Mouse (Mus musculus): ENCODE measurements around the gene Frmd4a. TPM values are rescaled to one million over a fixed set of nuclear protein-coding genes. Genes with fewer than 3 reads are reported as not detected.
"Not testable (repeated sequence)": the region's sequence is repeated elsewhere in the genome, so short reads cannot be mapped to it uniquely, and the experiment has no call there.

The Frmd4a gene
- total RNA-seq, 2 experiments from 2014 or later, result 10.8 to 14.2 TPM

- DNase-seq; intact Hi-C loops (cut with DNase I; ENCODE audit: low total_unique reads): not testable (repeated sequence)
These were observed 596.9 kb downstream of the Frmd4a start for GRCm38 (mm10) chr2:4614276-4614929.

- no peak for DNase-seq
- intact Hi-C loops (cut with DNase I; ENCODE audit: low total_unique reads), result no loop called here
These were observed 597.6 kb downstream of the Frmd4a start for GRCm38 (mm10) chr2:4615014-4615546.

- intact Hi-C loops (cut with DNase I; ENCODE audit: low total_unique reads), result no loop called here
These were observed 599.5 kb downstream of the Frmd4a start for GRCm38 (mm10) chr2:4616995-4617394.

GRCm38 (mm10) chr2:4619126-4619525 is 601.6 kb downstream of the Frmd4a start:
- DNase-seq; intact Hi-C loops (cut with DNase I; ENCODE audit: low total_unique reads): not testable (repeated sequence)

More at GRCm38 (mm10) chr2:4616995-4617394, 599.5 kb downstream of the Frmd4a start:
- DNase-seq, result no peak

GRCm38 (mm10) chr2:4619893-4620593 is 602.5 kb downstream of the Frmd4a start:
- intact Hi-C loops (cut with DNase I; ENCODE audit: low total_unique reads), result no loop called here
- no peak for DNase-seq

GRCm38 (mm10) chr2:4620640-4621401 is 603.3 kb downstream of the Frmd4a start:
- peak; percentile 78 for DNase-seq
- intact Hi-C loops (cut with DNase I; ENCODE audit: low total_unique reads), result no loop called here

- intact Hi-C loops (cut with DNase I; ENCODE audit: low total_unique reads), result no loop called here
- DNase-seq, result no peak
These were observed 604.0 kb downstream of the Frmd4a start for GRCm38 (mm10) chr2:4621471-4621985.

- intact Hi-C loops (cut with DNase I; ENCODE audit: low total_unique reads), result no loop called here
- no peak for DNase-seq
These were observed 609.4 kb downstream of the Frmd4a start for GRCm38 (mm10) chr2:4626911-4627310.

GRCm38 (mm10) chr2:4628920-4629319 is 611.4 kb downstream of the Frmd4a start:
- DNase-seq, result no peak
- intact Hi-C loops (cut with DNase I; ENCODE audit: low total_unique reads), result no loop called here

- DNase-seq, result no peak
- intact Hi-C loops (cut with DNase I; ENCODE audit: low total_unique reads), result no loop called here
These were observed 612.0 kb downstream of the Frmd4a start for GRCm38 (mm10) chr2:4629470-4629869.

GRCm38 (mm10) chr2:4630197-4630835 is 612.8 kb downstream of the Frmd4a start:
- no peak for DNase-seq
- intact Hi-C loops (cut with DNase I; ENCODE audit: low total_unique reads), result no loop called here

- DNase-seq, result no peak
- intact Hi-C loops (cut with DNase I; ENCODE audit: low total_unique reads), result loop anchor here (5.0 kb wide), 1 partner anchor 139 kb away; no protein-coding TSS in a partner anchor
These were observed 618.3 kb downstream of the Frmd4a start for GRCm38 (mm10) chr2:4635804-4636203.

GRCm38 (mm10) chr2:4636656-4637055 is 619.1 kb downstream of the Frmd4a start:
- intact Hi-C loops (cut with DNase I; ENCODE audit: low total_unique reads), result loop anchor here (5.0 kb wide), 1 partner anchor 139 kb away; no protein-coding TSS in a partner anchor
- DNase-seq, result no peak

GRCm38 (mm10) chr2:4638189-4638588 is 620.7 kb downstream of the Frmd4a start:
- DNase-seq, result no peak
- intact Hi-C loops (cut with DNase I; ENCODE audit: low total_unique reads), result loop anchor here (5.0 kb wide), 1 partner anchor 141 kb away; no protein-coding TSS in a partner anchor

GRCm38 (mm10) chr2:4645066-4645465 is 627.5 kb downstream of the Frmd4a start:
- intact Hi-C loops (cut with DNase I; ENCODE audit: low total_unique reads), result no loop called here
- no peak for DNase-seq

GRCm38 (mm10) chr2:4648094-4648493 is 630.6 kb downstream of the Frmd4a start:
- DNase-seq, result no peak
- intact Hi-C loops (cut with DNase I; ENCODE audit: low total_unique reads), result no loop called here

- intact Hi-C loops (cut with DNase I; ENCODE audit: low total_unique reads), result loop anchor here (5.0 kb wide), 1 partner anchor 152 kb away; no protein-coding TSS in a partner anchor
- DNase-seq, result no peak
These were observed 632.1 kb downstream of the Frmd4a start for GRCm38 (mm10) chr2:4649646-4650045.

GRCm38 (mm10) chr2:4651500-4652285 is 634.2 kb downstream of the Frmd4a start, which contains the start of gene Prpf18:
Gene Prpf18 (minus strand): TSS chr2:4652113.
- DNase-seq, result peak; percentile 84
- intact Hi-C loops (cut with DNase I; ENCODE audit: low total_unique reads), result loop anchor here (5.0 kb wide), 1 partner anchor 154 kb away; no protein-coding TSS in a partner anchor
